In the genomic region with DNA sequence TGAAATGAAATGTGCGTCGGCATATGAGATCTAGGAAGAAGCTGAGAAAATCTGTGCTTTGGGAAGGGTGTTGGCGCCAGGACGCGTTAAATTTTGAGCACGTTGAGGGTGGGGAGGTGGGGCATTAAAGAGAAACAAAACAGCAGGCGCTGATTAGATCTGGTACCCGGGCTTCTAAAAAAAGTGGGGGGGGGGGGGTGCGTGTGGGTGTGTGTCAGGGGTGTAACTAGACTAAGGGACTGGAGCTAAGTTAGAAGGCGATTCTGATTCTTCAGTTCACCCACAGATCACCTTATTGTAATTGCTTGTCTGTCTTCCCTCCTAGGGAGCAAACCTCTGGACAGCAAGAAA, we compare ENCODE assay signal across 8 mouse cellular contexts. TPM values are rescaled to one million over a fixed set of nuclear protein-coding genes. Genes with fewer than 3 reads are reported as not detected.
DNase-seq lines count a peak whose midpoint lies in the region; ATAC-seq and TF ChIP-seq lines count a peak whose summit lies in the region.

No protein-coding gene starts in this region.

- under 1% methylated on average over 9 of the region's 10 CpGs for WGBS in heart, embryonic 11.5 days (ENCODE audit: insufficient replicate concordance)
- WGBS in hindbrain, embryonic 11.5 days, result under 1% methylated on average over 10 of the region's 10 CpGs

- peak overlapping the region; percentile 66 for H3K4me3 ChIP-seq in heart, embryonic 11.5 days (ENCODE audit: low read depth, low read length)
- H3K4me3 ChIP-seq in ES-E14 (ENCODE audit: insufficient read depth in 1 of 2, low read depth in 1 of 2, low read length in 2 of 2, poor library complexity in 1 of 2, severe bottlenecking in 1 of 2), result peak overlapping the region; percentile 56 to 67
- H3K4me3 ChIP-seq in hindbrain, embryonic 11.5 days (ENCODE audit: low read depth, low read length), result peak overlapping the region; percentile 86
- H3K4me3 ChIP-seq in megakaryocyte, embryonic 14.5 days (replicated peaks), result peak overlapping the region; percentile 99

- H3K9ac ChIP-seq in heart, embryonic 11.5 days (ENCODE audit: low read depth, low read length), result peak overlapping the region; percentile 68
- H3K9ac ChIP-seq in ES-E14 (ENCODE audit: insufficient read depth, low read depth, low read length, poor library complexity, severe bottlenecking), result peak overlapping the region; percentile 69; the same call in 1 of the 2 replicates
- H3K9ac ChIP-seq in hindbrain, embryonic 11.5 days (ENCODE audit: low read depth, low read length), result peak overlapping the region; percentile 50; the same call in 1 of the 2 replicates

- H3K4me1 ChIP-seq in heart, embryonic 11.5 days (ENCODE audit: control insufficient read depth, insufficient read depth, low read length), result peaks cover 9% of the 10 kb centered on the region
- H3K4me1 ChIP-seq in ES-E14 (ENCODE audit: control insufficient read depth in 2 of 2, insufficient read depth in 2 of 2, low read length in 2 of 2, poor library complexity in 1 of 2), result peaks cover 2% of the 10 kb centered on the region in 2 experiments; a peak in 1 of 4 replicates
- 0 out of 2 replicates have a peak, but pooled peaks cover 4% of the 10 kb centered on the region for H3K4me1 ChIP-seq in hindbrain, embryonic 11.5 days (replicated peaks; ENCODE audit: control insufficient read depth, insufficient read depth, low read length)
- peaks cover 52% of the 10 kb centered on the region for H3K4me1 ChIP-seq in megakaryocyte, embryonic 14.5 days

- DNase-seq in heart, postnatal 25 days (ENCODE audit: low spot score), result no peak
- no peak for DNase-seq in ES-E14 (ENCODE audit: low read depth, low spot score)
- DNase-seq in hindbrain, embryonic 11.5 days (ENCODE audit: low spot score), result no peak
- no peak for DNase-seq in adrenal gland, postnatal 25 days
- no peak for DNase-seq in adrenal gland, postnatal 10 days

- no peak for ATAC-seq in heart, embryonic 11.5 days (replicated peaks; ENCODE audit: insufficient number of reproducible peaks, low FRiP score, low TSS enrichment)
- no peak for ATAC-seq in hindbrain, embryonic 11.5 days (ENCODE audit: low FRiP score)
- no peak for ATAC-seq in megakaryocyte progenitor cell, adult 5-6 weeks (replicated peaks; ENCODE audit: poor library complexity)

- in situ Hi-C loops in ES-E14 (cut with MboI; ENCODE audit: low sequenced_read_pairs in 2 of 2, unreplicated experiment in 2 of 2), result no loop called here

- intact Hi-C loops in heart, postnatal 25 days (cut with DNase I), result loop anchor here (1.0 kb wide), 1 partner anchor 133 kb away; no protein-coding TSS in a partner anchor

- 0 out of 2 replicates have a peak overlapping the region, but pooled peaks have one; percentile 54 for H3K27ac ChIP-seq in heart, embryonic 11.5 days (ENCODE audit: low read depth, low read length)
- no peak overlapping the region for H3K27ac ChIP-seq in ES-E14 (ENCODE audit: insufficient read depth, low read depth, low read length, poor library complexity, severe bottlenecking)
- H3K27ac ChIP-seq in hindbrain, embryonic 11.5 days (ENCODE audit: low read depth, low read length), result peak overlapping the region; percentile 49; the same call in 1 of the 2 replicates

- no peaks in the 10 kb centered on the region; the same call in 1 of the 2 replicates for H3K36me3 ChIP-seq in heart, embryonic 11.5 days (ENCODE audit: control insufficient read depth, insufficient read depth, low read length)
- no peaks in the 10 kb centered on the region; the same call in 1 of the 2 replicates for H3K36me3 ChIP-seq in ES-E14 (ENCODE audit: control insufficient read depth, insufficient read depth, low read length, poor library complexity, severe bottlenecking)
- no peaks in the 10 kb centered on the region for H3K36me3 ChIP-seq in hindbrain, embryonic 11.5 days (ENCODE audit: control insufficient read depth, insufficient read depth, low read length)
- H3K36me3 ChIP-seq in megakaryocyte, embryonic 14.5 days (replicated peaks; ENCODE audit: low read length), result peaks cover 43% of the 10 kb centered on the region

- no peaks in the 10 kb centered on the region for H3K27me3 ChIP-seq in heart, embryonic 11.5 days (ENCODE audit: control insufficient read depth, insufficient read depth, low read length)
- H3K27me3 ChIP-seq in hindbrain, embryonic 11.5 days (ENCODE audit: control insufficient read depth, insufficient read depth, low read length), result no peaks in the 10 kb centered on the region
- no peaks in the 10 kb centered on the region for H3K27me3 ChIP-seq in megakaryocyte, embryonic 14.5 days (replicated peaks)

- H3K9me3 ChIP-seq in heart, embryonic 11.5 days (replicated peaks; ENCODE audit: control insufficient read depth, low read length), result no peaks in the 10 kb centered on the region
- no peaks in the 10 kb centered on the region for H3K9me3 ChIP-seq in ES-E14 (ENCODE audit: control insufficient read depth, insufficient read depth, low read depth, low read length)
- no peaks in the 10 kb centered on the region for H3K9me3 ChIP-seq in hindbrain, embryonic 11.5 days (ENCODE audit: control insufficient read depth, low read length)
- no peaks in the 10 kb centered on the region for H3K9me3 ChIP-seq in megakaryocyte, embryonic 14.5 days

- peak overlapping the region; percentile 85 for H3K4me2 ChIP-seq in heart, embryonic 11.5 days
- peak overlapping the region; percentile 83 for H3K4me2 ChIP-seq in hindbrain, embryonic 11.5 days (replicated peaks; ENCODE audit: low read depth, low read length)

TF ChIP-seq in ES-E14, 5 proteins besides CTCF, POLR2A, EP300 and RAD21:
- TF ChIP-seq ZNF384 (IDR thresholded peaks at IDR 0.05; ENCODE audit: low read depth, low read length), result no peak
- TF ChIP-seq CHD2 (IDR thresholded peaks at IDR 0.05; ENCODE audit: low read depth, low read length), result no peak
- TF ChIP-seq MAFK (IDR thresholded peaks at IDR 0.05; ENCODE audit: insufficient read depth, low read depth, low read length), result no peak
- TF ChIP-seq ZC3H11A (IDR thresholded peaks at IDR 0.05; ENCODE audit: borderline replicate concordance, low read depth, low read length), result no peak
- TF ChIP-seq HCFC1 (IDR thresholded peaks at IDR 0.05; ENCODE audit: borderline replicate concordance, insufficient read depth, low read length), result no peak

RNA-seq across cellular contexts. Expression of a gene that starts 1.2 kb away (rescaled TPM):
- 38.9 and 42.9 TPM in 2 replicates for polyA plus RNA-seq in heart, embryonic 11.5 days (2014; fragmentation: Nextera tagmentation; extraction: Ambion mirVana)
- 1 to 10 TPM; 7.0 to 7.3 TPM for total RNA-seq in heart, postnatal 25 days (2021)
- 44.4 and 74.2 TPM in 2 replicates for total RNA-seq in ES-E14 (2012; rRNA removed)
- polyA plus RNA-seq in hindbrain, embryonic 11.5 days (2014; fragmentation: Nextera tagmentation; extraction: Ambion mirVana), result 62.7 and 70.1 TPM in 2 replicates
- 0.67 and 4.4 TPM in 2 replicates for polyA plus RNA-seq in megakaryocyte, embryonic 14.5 days (2012; ENCODE audit: insufficient read depth, low replicate concordance)
- 35.5 and 39.4 TPM in 2 replicates for total RNA-seq in megakaryocyte progenitor cell, adult 5-6 weeks (2015)
- 34.3 and 44.5 TPM in 2 replicates for total RNA-seq in megakaryocyte progenitor cell, adult 5-6 weeks (2017)
- 21.0 and 30.4 TPM in 2 replicates for total RNA-seq in adrenal gland, postnatal 25 days (2021)
- total RNA-seq in adrenal gland, postnatal 10 days (2021), result 10 to 100 TPM; 24.7 to 24.8 TPM

RNA-seq across cellular contexts. Expression of a gene that starts 22.5 kb away (rescaled TPM):
- polyA plus RNA-seq in heart, embryonic 11.5 days (2014; fragmentation: Nextera tagmentation; extraction: Ambion mirVana), result 7.6 and 10.3 TPM in 2 replicates
- total RNA-seq in heart, postnatal 25 days (2021), result 1 to 10 TPM; 6.3 to 8.9 TPM
- 8.8 and 14.9 TPM in 2 replicates for total RNA-seq in ES-E14 (2012; rRNA removed)
- polyA plus RNA-seq in hindbrain, embryonic 11.5 days (2014; fragmentation: Nextera tagmentation; extraction: Ambion mirVana), result 12.0 and 13.2 TPM in 2 replicates
- polyA plus RNA-seq in megakaryocyte, embryonic 14.5 days (2012; ENCODE audit: insufficient read depth, low replicate concordance), result 1.2 and 2.3 TPM in 2 replicates
- total RNA-seq in megakaryocyte progenitor cell, adult 5-6 weeks (2015), result 4.7 and 7.5 TPM in 2 replicates
- total RNA-seq in megakaryocyte progenitor cell, adult 5-6 weeks (2017), result 5.3 and 6.6 TPM in 2 replicates
- 6.7 and 8.4 TPM in 2 replicates for total RNA-seq in adrenal gland, postnatal 25 days (2021)
- total RNA-seq in adrenal gland, postnatal 10 days (2021), result 1 to 10 TPM; 5.4 to 7.1 TPM

RNA-seq across cellular contexts. Expression of a gene that starts 22.7 kb away (rescaled TPM):
- 13.1 and 15.9 TPM in 2 replicates for polyA plus RNA-seq in heart, embryonic 11.5 days (2014; fragmentation: Nextera tagmentation; extraction: Ambion mirVana)
- total RNA-seq in heart, postnatal 25 days (2021), result 10 to 100 TPM; 29.9 to 30.3 TPM
- 0.05 and 1.2 TPM in 2 replicates for total RNA-seq in ES-E14 (2012; rRNA removed)
- polyA plus RNA-seq in hindbrain, embryonic 11.5 days (2014; fragmentation: Nextera tagmentation; extraction: Ambion mirVana), result 8.5 and 9.4 TPM in 2 replicates
- 1.9 TPM in 1 of 2 replicates, not detected in the other for polyA plus RNA-seq in megakaryocyte, embryonic 14.5 days (2012; ENCODE audit: insufficient read depth, low replicate concordance)
- 6.4 and 7.9 TPM in 2 replicates for total RNA-seq in megakaryocyte progenitor cell, adult 5-6 weeks (2015)
- total RNA-seq in megakaryocyte progenitor cell, adult 5-6 weeks (2017), result 7.5 and 19.3 TPM in 2 replicates
- total RNA-seq in adrenal gland, postnatal 25 days (2021), result 19.6 and 20.3 TPM in 2 replicates
- 10 to 100 TPM; 27.2 to 32.8 TPM for total RNA-seq in adrenal gland, postnatal 10 days (2021)
